Mouse (Mus musculus): ENCODE data around the gene Exosc9. TPM values are rescaled to one million over a fixed set of nuclear protein-coding genes. Genes with fewer than 3 reads are reported as not detected.
A peak's percentile ranks its signal among the peaks of the same experiment; 100 is the strongest.
"Not testable (repeated sequence)": the region's sequence is repeated elsewhere in the genome, so short reads cannot be mapped to it uniquely, and the experiment has no call there.

The Exosc9 gene
- polyA plus RNA-seq, 1 experiment from 2014 or later = 71.7 TPM

DNA sequence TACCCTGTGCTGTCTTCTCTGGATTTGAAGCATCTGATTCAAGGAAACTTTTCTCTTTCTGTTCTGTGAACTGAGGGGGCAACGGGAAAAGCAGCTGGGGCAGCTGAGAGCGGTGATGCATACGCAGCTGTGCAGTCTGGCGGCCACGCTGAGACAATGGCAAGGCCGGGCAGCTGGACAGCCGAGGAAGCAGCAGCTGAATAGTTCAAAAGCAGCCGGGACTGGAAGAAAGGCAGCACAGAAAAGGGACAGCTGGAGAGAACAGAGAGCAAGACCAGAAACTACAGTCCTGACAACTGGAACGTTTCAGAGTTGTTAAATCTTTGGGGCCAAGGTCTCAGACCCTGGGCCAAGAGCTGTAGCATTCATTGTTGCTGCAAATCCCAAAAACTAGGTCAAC lies 1.1 kb upstream of the Exosc9 start:
- ATAC-seq (ENCODE audit: low FRiP score, low TSS enrichment) = peak; percentile 29; the same call in 1 of the 2 replicates
- H3K27me3 ChIP-seq (ENCODE audit: insufficient read depth, low read length) = no peaks in the 10 kb centered on the region
- peaks cover 12% of the 10 kb centered on the region; the same call in 1 of the 2 replicates for H3K4me1 ChIP-seq (ENCODE audit: insufficient read depth, low read length)
- WGBS = 25% methylated on average over 9 of the region's 9 CpGs
- H3K9ac ChIP-seq (replicated peaks; ENCODE audit: low read length) = peak overlapping the region; percentile 37; the same call in 1 of the 2 replicates
- peaks cover 22% of the 10 kb centered on the region; the same call in 1 of the 2 replicates for H3K36me3 ChIP-seq (ENCODE audit: insufficient read depth, low read length)
- no peak overlapping the region for H3K27ac ChIP-seq (ENCODE audit: low read length)
- H3K4me3 ChIP-seq (ENCODE audit: low read length) = peak overlapping the region; percentile 94; the same call in 1 of the 2 replicates
- H3K4me2 ChIP-seq (replicated peaks; ENCODE audit: low read depth, low read length) = peak overlapping the region; percentile 82
- no peaks in the 10 kb centered on the region for H3K9me3 ChIP-seq (ENCODE audit: low read length)

DNA sequence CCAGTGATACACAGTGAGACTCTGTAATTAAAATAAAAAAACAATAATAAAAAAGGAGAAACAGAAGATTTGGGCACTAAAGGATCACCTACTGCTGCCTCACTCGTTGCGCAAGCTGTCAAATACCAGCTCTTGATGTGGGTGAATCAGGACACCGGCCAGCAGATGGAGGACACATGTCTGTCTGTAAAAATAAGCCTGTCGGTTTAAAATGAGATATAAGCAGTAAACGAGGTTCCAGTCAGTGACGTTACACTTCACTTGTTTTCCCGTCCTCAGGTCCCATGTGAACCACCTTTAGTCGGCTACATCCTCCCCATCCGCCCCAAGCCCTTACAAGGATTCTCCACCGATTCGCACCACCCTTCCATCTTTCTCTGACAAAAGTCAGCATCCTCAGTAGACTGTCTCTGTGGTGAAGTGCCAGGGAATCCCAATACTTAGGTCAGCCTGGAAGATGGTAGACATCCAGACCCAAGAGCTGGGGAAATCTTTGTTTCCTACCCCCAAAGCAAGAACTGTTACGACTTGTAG lies 488 bp upstream of the Exosc9 start:
- Histone ChIP-seq H3K4me1 (ENCODE audit: insufficient read depth, low read length) (peaks cover 12% of the 10 kb centered on the region; the same call in 1 of the 2 replicates), H3K27ac (ENCODE audit: low read length) (0 out of 2 replicates have a peak overlapping the region, but pooled peaks have one; percentile 25), H3K4me3 (ENCODE audit: low read length) (peak overlapping the region; percentile 94), H3K36me3 (ENCODE audit: insufficient read depth, low read length) (peaks cover 22% of the 10 kb centered on the region; the same call in 1 of the 2 replicates), H3K9me3 (ENCODE audit: low read length) (no peaks in the 10 kb centered on the region), H3K9ac (replicated peaks; ENCODE audit: low read length) (peak overlapping the region; percentile 83), H3K27me3 (ENCODE audit: insufficient read depth, low read length) (no peaks in the 10 kb centered on the region), H3K4me2 (replicated peaks; ENCODE audit: low read depth, low read length) (peak overlapping the region; percentile 82)
- ATAC-seq (ENCODE audit: low FRiP score, low TSS enrichment) = peak; percentile 64
- WGBS = 15% methylated on average over 12 of the region's 12 CpGs

DNA sequence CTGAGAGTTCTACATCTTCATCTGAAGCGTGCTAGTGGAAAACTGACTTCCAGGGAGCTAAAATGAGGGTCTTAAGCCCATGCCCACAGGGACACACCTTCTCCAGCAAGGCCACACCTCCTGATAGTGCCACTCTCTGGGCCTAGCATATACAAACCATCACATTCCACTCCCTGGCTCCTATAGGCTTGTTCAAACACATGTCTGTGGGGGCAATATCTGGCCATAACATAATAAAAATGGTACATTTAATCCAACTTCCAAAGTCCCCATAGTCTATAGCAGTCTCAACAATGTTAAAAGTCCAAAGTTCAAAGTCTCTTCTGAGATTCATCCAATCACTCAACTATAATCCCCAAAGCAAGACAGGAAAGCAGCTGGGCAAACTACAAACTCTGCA lies 5.2 kb downstream of the Exosc9 start:
- Histone ChIP-seq H3K36me3 (ENCODE audit: insufficient read depth, low read length) (peaks cover 50% of the 10 kb centered on the region), H3K4me2 (replicated peaks; ENCODE audit: low read depth, low read length) (no peak overlapping the region), H3K4me1 (ENCODE audit: insufficient read depth, low read length) (peaks cover 5% of the 10 kb centered on the region; the same call in 1 of the 2 replicates), H3K4me3 (ENCODE audit: low read length) (no peak overlapping the region), H3K27me3 (ENCODE audit: insufficient read depth, low read length) (no peaks in the 10 kb centered on the region), H3K9ac (replicated peaks; ENCODE audit: low read length) (no peak overlapping the region), H3K27ac (ENCODE audit: low read length) (no peak overlapping the region), H3K9me3 (ENCODE audit: low read length) (no peaks in the 10 kb centered on the region)
- 81% methylated on average over 1 of the region's 1 CpGs for WGBS
- no peak for ATAC-seq (ENCODE audit: low FRiP score, low TSS enrichment)

DNA sequence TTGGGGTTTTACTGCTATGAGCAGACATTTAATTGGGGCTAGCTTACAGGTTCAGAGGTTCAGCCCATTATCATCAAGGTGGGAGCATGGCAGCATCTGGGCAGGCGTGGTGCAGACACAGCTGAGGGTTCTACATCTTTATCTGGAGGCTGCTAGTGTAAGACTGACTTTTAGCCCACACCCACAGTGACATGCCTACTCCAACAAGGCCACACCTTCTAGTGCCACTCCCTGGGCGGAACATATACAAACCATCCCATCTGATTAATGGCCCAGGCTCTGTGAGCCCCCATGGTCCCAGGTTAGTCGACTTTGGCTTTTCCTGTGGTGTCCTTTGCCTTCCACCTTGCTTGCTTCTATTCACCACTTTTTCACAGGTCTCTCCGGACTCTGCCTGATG lies 7.2 kb downstream of the Exosc9 start:
- Histone ChIP-seq H3K36me3 (ENCODE audit: insufficient read depth, low read length) (peaks cover 54% of the 10 kb centered on the region), H3K27me3 (ENCODE audit: insufficient read depth, low read length) (no peaks in the 10 kb centered on the region), H3K9me3 (ENCODE audit: low read length) (no peaks in the 10 kb centered on the region), H3K27ac (ENCODE audit: low read length) (no peak overlapping the region), H3K9ac (replicated peaks; ENCODE audit: low read length) (no peak overlapping the region), H3K4me3 (ENCODE audit: low read length) (no peak overlapping the region), H3K4me1 (ENCODE audit: insufficient read depth, low read length) (no peaks in the 10 kb centered on the region), H3K4me2 (replicated peaks; ENCODE audit: low read depth, low read length) (no peak overlapping the region)
- 84% methylated on average over 4 of the region's 4 CpGs for WGBS
- no peak for ATAC-seq (ENCODE audit: low FRiP score, low TSS enrichment)

DNA sequence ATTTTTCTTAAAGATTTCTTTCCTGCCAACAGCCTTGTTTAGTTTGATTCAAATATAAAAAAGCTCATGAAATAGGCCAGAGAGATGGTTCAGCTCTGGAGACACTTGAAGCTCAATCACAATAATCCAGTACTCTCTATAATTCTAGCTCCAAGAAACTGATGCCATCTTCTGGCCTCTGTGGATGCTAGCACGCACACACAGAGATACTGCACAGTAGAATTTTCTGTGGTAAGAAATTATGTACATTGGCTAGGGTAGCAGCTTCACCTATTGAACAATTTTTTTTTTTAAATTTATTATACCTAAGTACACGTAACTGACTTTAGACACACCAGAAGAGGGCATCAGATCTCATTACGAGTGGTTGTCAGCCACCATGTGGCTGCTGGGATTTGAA lies 11.3 kb downstream of the Exosc9 start:
- no peaks in the 10 kb centered on the region for H3K27me3 ChIP-seq (ENCODE audit: insufficient read depth, low read length)
- WGBS = 91% methylated on average over 3 of the region's 3 CpGs
- no peak overlapping the region for H3K4me2 ChIP-seq (replicated peaks; ENCODE audit: low read depth, low read length)
- H3K27ac ChIP-seq (ENCODE audit: low read length) = no peak overlapping the region
- H3K9ac ChIP-seq (replicated peaks; ENCODE audit: low read length) = no peak overlapping the region
- no peak overlapping the region for H3K4me3 ChIP-seq (ENCODE audit: low read length)
- ATAC-seq (ENCODE audit: low FRiP score, low TSS enrichment) = no peak
- H3K4me1 ChIP-seq (ENCODE audit: insufficient read depth, low read length) = no peaks in the 10 kb centered on the region
- H3K9me3 ChIP-seq (ENCODE audit: low read length) = no peaks in the 10 kb centered on the region
- peaks cover 56% of the 10 kb centered on the region for H3K36me3 ChIP-seq (ENCODE audit: insufficient read depth, low read length)

DNA sequence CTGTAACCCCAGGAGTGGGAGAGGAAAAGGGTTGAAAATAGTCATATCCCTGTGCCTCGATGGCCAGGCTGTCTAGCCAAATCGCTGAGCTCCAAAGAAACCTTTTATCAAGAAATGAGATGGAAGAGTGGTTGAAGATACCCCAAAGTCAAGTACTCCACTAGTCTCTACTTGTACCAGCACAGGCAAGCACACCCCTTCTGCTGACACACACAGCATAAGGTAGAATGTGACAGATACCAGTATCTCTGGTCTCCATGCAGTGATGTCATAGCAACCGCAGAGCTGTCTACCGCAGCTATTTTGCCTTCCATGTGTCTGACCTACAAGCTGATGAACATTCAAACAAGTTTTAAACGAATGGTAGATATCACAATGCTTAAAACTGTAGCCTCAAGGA lies 17.4 kb downstream of the Exosc9 start:
- 88% methylated on average over 5 of the region's 5 CpGs for WGBS
- Histone ChIP-seq H3K4me3 (ENCODE audit: low read length) (peak overlapping the region; percentile 79), H3K27ac (ENCODE audit: low read length) (no peak overlapping the region), H3K36me3 (ENCODE audit: insufficient read depth, low read length) (peaks cover 37% of the 10 kb centered on the region), H3K4me2 (replicated peaks; ENCODE audit: low read depth, low read length) (peak overlapping the region; percentile 76), H3K9ac (replicated peaks; ENCODE audit: low read length) (peak overlapping the region; percentile 83), H3K27me3 (ENCODE audit: insufficient read depth, low read length) (no peaks in the 10 kb centered on the region), H3K4me1 (ENCODE audit: insufficient read depth, low read length) (peaks cover 19% of the 10 kb centered on the region), H3K9me3 (ENCODE audit: low read length) (no peaks in the 10 kb centered on the region)
- no peak for ATAC-seq (ENCODE audit: low FRiP score, low TSS enrichment)

DNA sequence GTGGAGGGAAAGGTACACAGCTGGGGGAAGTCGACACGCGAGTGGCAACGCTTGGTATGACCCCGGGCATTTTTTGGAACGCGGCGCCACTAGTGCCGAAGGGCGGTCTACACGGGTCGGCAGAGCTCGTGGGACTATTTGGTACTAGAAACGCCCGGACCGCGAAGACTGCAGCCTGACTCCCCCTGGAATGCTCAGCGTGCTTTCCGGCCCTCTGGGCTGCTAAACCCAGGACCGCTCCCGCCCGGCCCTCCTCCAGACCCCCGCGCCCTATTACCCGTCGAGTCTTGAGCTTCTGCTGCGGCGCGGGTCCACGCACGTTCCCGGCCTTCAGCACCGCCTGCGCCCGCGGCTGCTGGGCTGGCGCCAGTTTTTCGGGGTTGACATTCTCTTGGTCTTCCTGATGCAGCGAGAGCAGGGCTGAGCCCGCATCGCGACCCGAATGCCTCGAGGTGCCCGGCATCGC lies 19.0 kb downstream of the Exosc9 start:
- Histone ChIP-seq H3K9me3 (ENCODE audit: low read length) (no peaks in the 10 kb centered on the region), H3K27me3 (ENCODE audit: insufficient read depth, low read length) (no peaks in the 10 kb centered on the region), H3K4me1 (ENCODE audit: insufficient read depth, low read length) (peaks cover 19% of the 10 kb centered on the region), H3K9ac (replicated peaks; ENCODE audit: low read length) (peak overlapping the region; percentile 83), H3K4me3 (ENCODE audit: low read length) (peak overlapping the region; percentile 79), H3K4me2 (replicated peaks; ENCODE audit: low read depth, low read length) (peak overlapping the region; percentile 76), H3K27ac (ENCODE audit: low read length) (peak overlapping the region; percentile 70), H3K36me3 (ENCODE audit: insufficient read depth, low read length) (peaks cover 29% of the 10 kb centered on the region)
- WGBS = 0% methylated on average over 45 of the region's 46 CpGs
- peak; percentile 46 for ATAC-seq (ENCODE audit: low FRiP score, low TSS enrichment)

DNA sequence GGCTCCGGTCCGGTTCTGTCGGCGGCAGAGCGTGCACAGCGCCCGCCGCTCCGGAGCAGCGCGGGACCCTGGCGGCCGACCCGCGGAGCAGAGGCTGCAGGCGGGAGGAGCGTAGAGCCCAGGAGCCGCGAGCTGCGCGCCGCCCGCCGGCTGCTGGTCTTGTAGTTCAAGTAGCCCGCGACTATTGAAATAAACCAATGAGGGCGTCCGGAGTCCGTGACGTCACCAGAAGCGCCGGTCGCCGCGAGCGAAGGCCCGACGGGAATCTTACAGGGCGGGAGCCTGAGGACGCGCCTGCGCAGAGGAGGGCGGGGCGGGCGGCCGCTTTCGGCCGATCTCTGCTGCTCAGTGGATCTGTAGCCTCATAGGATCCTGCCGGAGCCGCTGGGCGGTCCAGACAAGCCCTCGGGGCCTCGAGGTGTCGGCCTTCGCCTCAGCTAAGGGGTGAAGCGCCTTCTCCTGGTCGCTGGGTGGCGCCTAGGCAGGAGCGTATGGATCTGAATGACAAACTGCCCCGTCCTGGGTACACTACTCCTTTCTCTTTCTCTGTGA lies 19.5 kb downstream of the Exosc9 start, which contains the start of gene Ccna2:
Gene Ccna2 (minus strand): TSS at position 324 of the 552 bp plus-strand sequence.
- Histone ChIP-seq H3K4me1 (ENCODE audit: insufficient read depth, low read length) (peaks cover 19% of the 10 kb centered on the region), H3K4me3 (ENCODE audit: low read length) (peak within 1 kb of the TSS; percentile 79), H3K9me3 (ENCODE audit: low read length) (no peaks in the 10 kb centered on the region), H3K4me2 (replicated peaks; ENCODE audit: low read depth, low read length) (peak within 1 kb of the TSS; percentile 76), H3K27ac (ENCODE audit: low read length) (peak within 1 kb of the TSS; percentile 70), H3K36me3 (ENCODE audit: insufficient read depth, low read length) (peaks cover 24% of the 10 kb centered on the region), H3K9ac (replicated peaks; ENCODE audit: low read length) (peak within 1 kb of the TSS; percentile 83), H3K27me3 (ENCODE audit: insufficient read depth, low read length) (no peaks in the 10 kb centered on the region)
- peak; percentile 100 for ATAC-seq (ENCODE audit: low FRiP score, low TSS enrichment)
- under 1% methylated on average over 60 of the region's 60 CpGs for WGBS

DNA sequence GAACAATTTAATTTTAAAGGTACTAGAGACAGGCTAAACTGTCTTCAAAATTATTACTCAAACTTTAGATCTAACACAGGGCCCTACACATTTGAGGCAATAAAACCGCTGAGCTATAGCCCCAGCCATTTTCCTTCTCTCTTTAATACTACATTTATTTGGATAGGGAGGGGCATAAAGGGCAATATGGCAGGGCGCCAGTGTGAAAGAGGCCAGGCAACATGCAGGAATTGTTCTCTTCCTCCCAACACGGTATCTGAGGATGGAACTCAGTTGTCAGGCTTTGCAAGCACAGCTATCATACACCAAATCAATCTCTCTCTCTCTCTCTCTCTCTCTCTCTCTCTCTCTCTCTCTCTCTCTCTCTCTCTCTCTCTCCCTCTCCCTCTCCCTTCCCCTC lies 46.4 kb downstream of the Exosc9 start:
- H3K9ac ChIP-seq (replicated peaks; ENCODE audit: low read length) = no peak overlapping the region
- no peaks in the 10 kb centered on the region for H3K9me3 ChIP-seq (ENCODE audit: low read length)
- H3K4me1 ChIP-seq (ENCODE audit: insufficient read depth, low read length) = no peaks in the 10 kb centered on the region
- no peak overlapping the region for H3K4me3 ChIP-seq (ENCODE audit: low read length)
- ATAC-seq (ENCODE audit: low FRiP score, low TSS enrichment) = no peak
- no peaks in the 10 kb centered on the region for H3K36me3 ChIP-seq (ENCODE audit: insufficient read depth, low read length)
- WGBS = 70% methylated on average over 3 of the region's 3 CpGs
- H3K4me2 ChIP-seq (replicated peaks; ENCODE audit: low read depth, low read length) = no peak overlapping the region
- no peak overlapping the region for H3K27ac ChIP-seq (ENCODE audit: low read length)
- no peaks in the 10 kb centered on the region for H3K27me3 ChIP-seq (ENCODE audit: insufficient read depth, low read length)

DNA sequence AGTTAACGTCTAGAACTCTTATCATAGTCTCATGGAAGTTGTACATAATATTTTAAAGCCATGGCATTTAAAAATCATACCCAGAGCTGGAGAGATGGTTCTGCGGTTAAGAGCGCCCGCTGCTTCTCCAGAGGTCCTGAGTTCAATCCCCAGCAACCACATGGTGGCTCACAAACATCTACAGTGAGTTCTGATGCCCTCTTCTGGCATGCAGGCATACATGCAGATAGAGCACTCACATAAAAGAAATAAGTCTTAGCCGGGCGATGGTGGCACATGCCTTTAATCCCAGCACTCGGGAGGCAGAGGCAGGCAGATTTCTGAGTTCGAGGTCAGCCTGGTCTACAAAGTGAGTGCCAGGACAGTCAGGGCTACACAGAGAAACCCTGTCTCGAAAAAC lies 47.4 kb downstream of the Exosc9 start:
- H3K36me3 ChIP-seq (ENCODE audit: insufficient read depth, low read length); H3K27ac ChIP-seq (ENCODE audit: low read length); H3K4me1 ChIP-seq (ENCODE audit: insufficient read depth, low read length); H3K9me3 ChIP-seq (ENCODE audit: low read length); ATAC-seq (ENCODE audit: low FRiP score, low TSS enrichment); H3K27me3 ChIP-seq (ENCODE audit: insufficient read depth, low read length); H3K4me3 ChIP-seq (ENCODE audit: low read length); H3K4me2 ChIP-seq (replicated peaks; ENCODE audit: low read depth, low read length); H3K9ac ChIP-seq (replicated peaks; ENCODE audit: low read length): not testable (repeated sequence)
- WGBS = 83% methylated on average over 9 of the region's 9 CpGs

All from kidney, embryonic 16.5 days (tissue).